Mouse (Mus musculus): ENCODE results near the gene Tjp3. TPM values are rescaled to one million over a fixed set of nuclear protein-coding genes. Genes with fewer than 3 reads are reported as not detected.

Tjp3 gene
- polyA plus RNA-seq, 1 experiment from 2014 or later, result 3.2 TPM

- 0 out of 2 replicates have a peak, but pooled peaks have one; percentile 3 for ATAC-seq (replicated peaks; ENCODE audit: insufficient number of reproducible peaks, insufficient read depth, low FRiP score, low read depth)
- Histone ChIP-seq H3K4me2 (peak overlapping the region; percentile 2; the same call in 1 of the 2 replicates), H3K4me3 (no peak overlapping the region), H3K4me1 (replicated peaks) (peaks cover 55% of the 10 kb centered on the region), H3K9me3 (replicated peaks) (no peaks in the 10 kb centered on the region), H3K27me3 (no peaks in the 10 kb centered on the region), H3K36me3 (peaks cover 45% of the 10 kb centered on the region), H3K9ac (no peak overlapping the region), H3K27ac (peak overlapping the region; percentile 50)
- WGBS, result 60% methylated on average over 6 of the region's 6 CpGs
Measured at GRCm38 (mm10) chr10:81326858-81327257, 35.5 kb upstream of the Tjp3 start.

GRCm38 (mm10) chr10:81325781-81326180, 34.4 kb upstream of the Tjp3 start:
- Histone ChIP-seq H3K36me3 (peaks cover 45% of the 10 kb centered on the region), H3K9ac (no peak overlapping the region), H3K4me3 (no peak overlapping the region), H3K4me1 (replicated peaks) (peaks cover 51% of the 10 kb centered on the region), H3K27me3 (no peaks in the 10 kb centered on the region), H3K9me3 (replicated peaks) (no peaks in the 10 kb centered on the region), H3K4me2 (no peak overlapping the region), H3K27ac (no peak overlapping the region)
- WGBS, result 90% methylated on average over 18 of the region's 18 CpGs
- ATAC-seq (replicated peaks; ENCODE audit: insufficient number of reproducible peaks, insufficient read depth, low FRiP score, low read depth), result no peak

DNA sequence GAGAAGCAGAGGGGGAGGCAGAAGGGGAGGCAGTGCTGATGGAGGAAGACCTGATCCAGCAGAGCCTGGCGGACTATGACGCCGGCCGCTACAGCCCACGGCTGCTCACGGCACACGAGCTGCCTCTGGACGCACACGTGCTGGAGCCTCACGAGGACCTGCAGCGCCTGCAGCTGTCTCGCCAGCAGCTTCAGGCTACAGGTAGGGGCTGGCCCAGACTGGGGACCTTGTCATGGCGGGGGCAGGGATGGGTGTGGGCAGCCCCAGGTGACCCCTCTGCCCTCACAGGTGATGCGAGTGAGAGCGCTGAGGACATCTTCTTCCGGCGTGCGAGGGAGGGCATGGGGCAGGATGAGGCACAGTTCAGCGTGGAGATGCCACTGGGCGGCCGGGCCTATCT, 33.8 kb upstream of the Tjp3 start:
- no peak for ATAC-seq (replicated peaks; ENCODE audit: insufficient number of reproducible peaks, insufficient read depth, low FRiP score, low read depth)
- H3K27ac ChIP-seq, result no peak overlapping the region
- H3K4me2 ChIP-seq, result no peak overlapping the region
- 96% methylated on average over 21 of the region's 21 CpGs for WGBS
- H3K27me3 ChIP-seq, result no peaks in the 10 kb centered on the region
- H3K9ac ChIP-seq, result no peak overlapping the region
- H3K9me3 ChIP-seq (replicated peaks), result no peaks in the 10 kb centered on the region
- no peak overlapping the region for H3K4me3 ChIP-seq
- peaks cover 45% of the 10 kb centered on the region for H3K36me3 ChIP-seq
- peaks cover 45% of the 10 kb centered on the region for H3K4me1 ChIP-seq (replicated peaks)

- Histone ChIP-seq H3K9me3 (replicated peaks) (no peaks in the 10 kb centered on the region), H3K27ac (no peak overlapping the region), H3K4me3 (no peak overlapping the region), H3K9ac (no peak overlapping the region), H3K4me2 (no peak overlapping the region), H3K36me3 (peaks cover 45% of the 10 kb centered on the region), H3K4me1 (replicated peaks) (peaks cover 44% of the 10 kb centered on the region), H3K27me3 (no peaks in the 10 kb centered on the region)
- WGBS, result 92% methylated on average over 18 of the region's 18 CpGs
- no peak for ATAC-seq (replicated peaks; ENCODE audit: insufficient number of reproducible peaks, insufficient read depth, low FRiP score, low read depth)
Measured at GRCm38 (mm10) chr10:81323791-81324530, 32.6 kb upstream of the Tjp3 start.

- Histone ChIP-seq H3K4me1 (replicated peaks) (peaks cover 44% of the 10 kb centered on the region), H3K4me3 (no peak overlapping the region), H3K4me2 (no peak overlapping the region), H3K36me3 (peaks cover 49% of the 10 kb centered on the region), H3K27me3 (no peaks in the 10 kb centered on the region), H3K9ac (no peak overlapping the region), H3K27ac (no peak overlapping the region), H3K9me3 (replicated peaks) (no peaks in the 10 kb centered on the region)
- no peak for ATAC-seq (replicated peaks; ENCODE audit: insufficient number of reproducible peaks, insufficient read depth, low FRiP score, low read depth)
- WGBS, result 92% methylated on average over 23 of the region's 23 CpGs
Measured at GRCm38 (mm10) chr10:81323141-81323775, 31.9 kb upstream of the Tjp3 start.

- ATAC-seq (replicated peaks; ENCODE audit: insufficient number of reproducible peaks, insufficient read depth, low FRiP score, low read depth), result no peak
- Histone ChIP-seq H3K4me2 (peak overlapping the region; percentile 66), H3K9ac (no peak overlapping the region)
Measured at GRCm38 (mm10) chr10:81322444-81322843, 31.1 kb upstream of the Tjp3 start.

DNA sequence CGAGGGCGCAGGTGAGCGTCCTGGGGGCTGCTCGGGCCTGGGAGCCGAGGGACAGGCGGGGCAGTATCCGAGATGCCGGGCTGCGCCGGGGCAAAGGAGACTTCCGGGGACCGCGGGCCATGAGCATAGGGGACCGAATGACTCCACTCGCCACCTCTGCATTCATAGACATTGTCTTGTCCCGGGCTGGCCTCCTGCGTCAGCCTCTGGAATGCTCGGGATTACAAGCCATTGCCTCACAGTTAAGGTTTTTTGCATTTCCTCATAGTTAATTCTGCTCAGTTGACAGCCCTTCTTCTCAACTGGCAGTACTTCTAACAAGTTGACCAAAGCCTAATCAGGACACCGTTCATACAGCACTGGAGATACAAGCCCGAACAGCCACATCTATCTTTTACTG, 30.1 kb upstream of the Tjp3 start:
- peak overlapping the region; percentile 80 for H3K4me3 ChIP-seq
- no peaks in the 10 kb centered on the region for H3K27me3 ChIP-seq
- H3K4me2 ChIP-seq, result peak overlapping the region; percentile 66
- peak overlapping the region; percentile 91 for H3K27ac ChIP-seq
- 3% methylated on average over 20 of the region's 20 CpGs for WGBS
- peaks cover 48% of the 10 kb centered on the region for H3K4me1 ChIP-seq (replicated peaks)
- H3K9ac ChIP-seq, result peak overlapping the region; percentile 85
- no peaks in the 10 kb centered on the region for H3K9me3 ChIP-seq (replicated peaks)
- peaks cover 44% of the 10 kb centered on the region for H3K36me3 ChIP-seq
- ATAC-seq (replicated peaks; ENCODE audit: insufficient number of reproducible peaks, insufficient read depth, low FRiP score, low read depth), result no peak

More at GRCm38 (mm10) chr10:81322444-81322843, 31.1 kb upstream of the Tjp3 start:
- 92% methylated on average over 27 of the region's 27 CpGs for WGBS
- H3K9me3 ChIP-seq (replicated peaks), result no peaks in the 10 kb centered on the region
- H3K27ac ChIP-seq, result no peak overlapping the region
- H3K4me1 ChIP-seq (replicated peaks), result peaks cover 43% of the 10 kb centered on the region
- H3K36me3 ChIP-seq, result peaks cover 49% of the 10 kb centered on the region
- H3K27me3 ChIP-seq, result no peaks in the 10 kb centered on the region
- H3K4me3 ChIP-seq, result peak overlapping the region; percentile 80

DNA sequence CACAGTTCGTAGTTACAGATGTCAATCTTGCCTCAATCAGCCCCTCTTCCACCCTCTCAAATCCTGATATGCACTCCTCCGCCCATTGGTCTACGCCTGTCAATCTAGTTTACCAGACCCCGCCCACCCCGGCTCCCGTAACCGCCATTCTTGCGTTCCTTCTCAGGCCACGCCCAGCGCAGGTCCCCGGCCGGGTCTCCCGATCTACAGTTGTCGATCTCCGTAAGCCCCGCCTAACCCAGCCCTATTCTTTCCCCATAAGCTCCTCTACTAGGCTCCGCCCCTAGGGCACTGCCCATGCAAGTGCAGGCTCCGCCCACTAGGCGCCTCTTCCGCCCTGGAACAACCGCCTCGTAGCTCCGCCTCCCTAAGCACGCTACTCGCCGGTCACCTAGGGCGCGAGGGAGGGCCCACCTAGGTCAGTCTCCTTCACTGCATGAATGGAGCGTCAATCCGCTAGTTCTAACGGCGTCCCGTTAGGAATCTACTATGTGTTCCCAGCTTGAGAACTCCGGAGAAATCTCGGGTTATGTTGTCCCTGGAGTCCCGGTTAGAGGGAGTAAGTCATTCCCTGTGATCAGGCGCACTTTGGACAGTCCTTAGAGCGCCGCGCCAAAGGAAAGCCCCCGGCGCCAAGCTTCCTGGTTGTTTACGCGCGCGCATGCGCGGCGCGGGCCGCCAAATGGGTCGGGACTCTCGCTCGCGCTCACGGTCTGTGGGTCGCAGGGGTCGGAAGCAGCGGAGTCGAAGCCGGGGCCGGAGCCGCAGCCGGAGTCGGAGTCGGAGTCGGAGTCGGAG, 29.4 kb upstream of the Tjp3 start, which contains the start of gene Cactin:
TSS of gene Cactin (plus strand) at position 554 of the 798 bp plus-strand sequence.
- Histone ChIP-seq H3K9ac (peak within 1 kb of the TSS; percentile 85), H3K36me3 (peaks cover 43% of the 10 kb centered on the region)

GRCm38 (mm10) chr10:81319741-81320549, 28.6 kb upstream of the Tjp3 start:
- 1% methylated on average over 38 of the region's 38 CpGs for WGBS
- H3K36me3 ChIP-seq, result peaks cover 42% of the 10 kb centered on the region

More for the DNA sequence above, 29.4 kb upstream of the Tjp3 start, which contains the start of gene Cactin:
- no peaks in the 10 kb centered on the region for H3K9me3 ChIP-seq (replicated peaks)
- WGBS, result under 1% methylated on average over 68 of the region's 68 CpGs
- no peaks in the 10 kb centered on the region for H3K27me3 ChIP-seq
- H3K27ac ChIP-seq, result peak within 1 kb of the TSS; percentile 91
- H3K4me2 ChIP-seq, result peak within 1 kb of the TSS; percentile 66
- peaks cover 47% of the 10 kb centered on the region for H3K4me1 ChIP-seq (replicated peaks)
- peak; percentile 92 for ATAC-seq (replicated peaks; ENCODE audit: insufficient number of reproducible peaks, insufficient read depth, low FRiP score, low read depth)
- H3K4me3 ChIP-seq, result peak within 1 kb of the TSS; percentile 80

DNA sequence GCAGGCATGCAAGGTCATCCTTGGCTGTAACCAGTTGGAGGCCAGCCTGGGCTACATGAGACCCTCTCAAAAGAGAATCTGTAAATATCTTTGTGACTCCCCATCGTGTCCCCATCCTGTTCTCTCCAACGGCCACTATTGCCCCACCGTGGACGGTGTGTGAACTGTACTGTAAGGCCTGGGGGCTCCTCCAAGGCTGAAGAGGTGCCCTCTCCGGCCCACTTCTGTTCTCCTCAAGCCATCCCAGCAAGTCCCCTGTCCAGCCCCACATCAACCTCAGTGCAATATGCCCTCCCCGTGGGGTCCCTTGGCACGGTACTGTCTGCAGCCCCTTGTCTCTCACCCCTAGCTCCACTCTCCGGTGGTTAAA, 27.9 kb upstream of the Tjp3 start:
- peak overlapping the region; percentile 53 for H3K9ac ChIP-seq
- peak overlapping the region; percentile 80 for H3K4me3 ChIP-seq
- H3K9me3 ChIP-seq (replicated peaks), result no peaks in the 10 kb centered on the region
- H3K4me2 ChIP-seq, result peak overlapping the region; percentile 65
- 37% methylated on average over 8 of the region's 8 CpGs for WGBS
- peaks cover 47% of the 10 kb centered on the region for H3K4me1 ChIP-seq (replicated peaks)
- ATAC-seq (replicated peaks; ENCODE audit: insufficient number of reproducible peaks, insufficient read depth, low FRiP score, low read depth), result no peak
- H3K27ac ChIP-seq, result peak overlapping the region; percentile 91
- H3K27me3 ChIP-seq, result no peaks in the 10 kb centered on the region
- H3K36me3 ChIP-seq, result peaks cover 41% of the 10 kb centered on the region

More at GRCm38 (mm10) chr10:81319741-81320549, 28.6 kb upstream of the Tjp3 start:
- H3K9me3 ChIP-seq (replicated peaks), result no peaks in the 10 kb centered on the region
- peak overlapping the region; percentile 91 for H3K27ac ChIP-seq
- peak overlapping the region; percentile 65 for H3K4me2 ChIP-seq
- ATAC-seq (replicated peaks; ENCODE audit: insufficient number of reproducible peaks, insufficient read depth, low FRiP score, low read depth), result no peak; the same call in 1 of the 2 replicates
- peaks cover 47% of the 10 kb centered on the region for H3K4me1 ChIP-seq (replicated peaks)
- H3K9ac ChIP-seq, result peak overlapping the region; percentile 53
- peak overlapping the region; percentile 80 for H3K4me3 ChIP-seq
- no peaks in the 10 kb centered on the region for H3K27me3 ChIP-seq

Measured in heart, embryonic 15.5 days (tissue).